Mouse (Mus musculus) 416B (cell line): ENCODE measurements around the gene Tmem238l.

Experiments used
- DNase-seq: peaks from one replicate; pipeline ENCODE4 v3.0.0; 2011; ENCODE audit warnings: low read depth

The Tmem238l gene

GRCm38 (mm10) chr11:66975606-66976330 is 19.3 kb downstream of the Tmem238l start:
- no peak for DNase-seq

GRCm38 (mm10) chr11:66981336-66982115 is 25.1 kb downstream of the Tmem238l start:
- no peak for DNase-seq

GRCm38 (mm10) chr11:66982794-66983193 is 26.4 kb downstream of the Tmem238l start:
- DNase-seq, result peak; percentile 13

GRCm38 (mm10) chr11:66983422-66984164 is 27.2 kb downstream of the Tmem238l start:
- DNase-seq, result no peak

- DNase-seq, result peak; percentile 69
These were observed 28.0 kb downstream of the Tmem238l start for GRCm38 (mm10) chr11:66984165-66985135.

GRCm38 (mm10) chr11:66985136-66985702 is 28.8 kb downstream of the Tmem238l start:
- no peak for DNase-seq

GRCm38 (mm10) chr11:66992150-66992549 is 35.7 kb downstream of the Tmem238l start:
- DNase-seq, result no peak

GRCm38 (mm10) chr11:66993674-66994073 is 37.2 kb downstream of the Tmem238l start:
- no peak for DNase-seq

GRCm38 (mm10) chr11:66996446-66996845 is 40.0 kb downstream of the Tmem238l start:
- no peak for DNase-seq

GRCm38 (mm10) chr11:66998467-66999403 is 42.3 kb downstream of the Tmem238l start:
- DNase-seq, result no peak

- no peak for DNase-seq
These were observed 44.2 kb downstream of the Tmem238l start for GRCm38 (mm10) chr11:67000671-67001070.

- DNase-seq, result no peak
These were observed 45.3 kb downstream of the Tmem238l start for GRCm38 (mm10) chr11:67001717-67002116.

GRCm38 (mm10) chr11:67002911-67003310 is 46.5 kb downstream of the Tmem238l start:
- DNase-seq, result no peak

GRCm38 (mm10) chr11:67007961-67008360 is 51.5 kb downstream of the Tmem238l start:
- DNase-seq, result no peak

GRCm38 (mm10) chr11:67008528-67008927 is 52.1 kb downstream of the Tmem238l start:
- DNase-seq, result no peak

- no peak for DNase-seq
These were observed 54.0 kb downstream of the Tmem238l start for GRCm38 (mm10) chr11:67010430-67010829.

GRCm38 (mm10) chr11:67011635-67012034 is 55.2 kb downstream of the Tmem238l start:
- DNase-seq, result no peak
